Mouse (Mus musculus) neural tube, embryonic 15.5 days (tissue): ENCODE data around the gene Mapk8. TPM values are rescaled to one million over a fixed set of nuclear protein-coding genes. Genes with fewer than 3 reads are reported as not detected.

Experiments
- ATAC-seq: fragments of 200-750 bp; cut with Nextera tagmentation; 2 replicates; pipeline ENCODE4 v1.8.0; 2017; ENCODE audit warnings: mild to moderate bottlenecking, moderate TSS enrichment, moderate library complexity; ENCODE audit not compliant: low FRiP score
- H3K27ac ChIP-seq: fragments of 300-500 bp; sonication (generic); replicated peaks from 2 replicates; pipeline ENCODE4 v1.5.1; 2015; ENCODE audit warnings: mild to moderate bottlenecking, inconsistent platforms
- H3K27me3 ChIP-seq: fragments of 300-500 bp; sonication (generic); replicated peaks from 2 replicates; pipeline ENCODE4 v1.6.1; 2015; ENCODE audit warnings: inconsistent platforms
- H3K36me3 ChIP-seq: fragments of 300-500 bp; sonication (generic); 2 replicates; pipeline ENCODE4 v1.6.1; 2015; ENCODE audit warnings: inconsistent platforms
- H3K4me1 ChIP-seq: fragments of 300-500 bp; sonication (generic); 2 replicates; pipeline ENCODE4 v1.6.1; 2015; ENCODE audit warnings: inconsistent platforms
- H3K4me2 ChIP-seq: fragments of 300-500 bp; sonication (generic); 2 replicates; pipeline ENCODE4 v1.6.1; 2015; ENCODE audit warnings: inconsistent platforms, mild to moderate bottlenecking, moderate library complexity
- H3K4me3 ChIP-seq: fragments of 300-500 bp; sonication (generic); replicated peaks from 2 replicates; pipeline ENCODE4 v1.5.1; 2015; ENCODE audit warnings: mild to moderate bottlenecking, inconsistent platforms
- H3K9ac ChIP-seq: fragments of 300-500 bp; sonication (generic); replicated peaks from 2 replicates; pipeline ENCODE4 v1.6.1; 2015; ENCODE audit warnings: mild to moderate bottlenecking, inconsistent platforms
- H3K9me3 ChIP-seq: fragments of 300-500 bp; sonication (generic); replicated peaks from 2 replicates; pipeline ENCODE4 v1.6.1; 2016; ENCODE audit warnings: inconsistent platforms
- WGBS: fragments of 180-500 bp; shearing (Covaris S2); methylation state at CpG from one replicate; pipeline ENCODE4 v1.1.7; 2015; ENCODE audit warnings: mixed read lengths; 5-methylcytosine and 5-hydroxymethylcytosine counted together
- polyA plus RNA-seq: library from polyadenylated mRNA; unstranded; fragments of >200 nt; fragmentation: Nextera tagmentation; extraction: Ambion mirVana; gene quantifications from 2 replicates; pipeline ENCODE4 v1.2.1, GENCODE M21; 2015

Gene Mapk8
- polyA plus RNA-seq, 1 experiment from 2014 or later: 32.8 TPM

DNA sequence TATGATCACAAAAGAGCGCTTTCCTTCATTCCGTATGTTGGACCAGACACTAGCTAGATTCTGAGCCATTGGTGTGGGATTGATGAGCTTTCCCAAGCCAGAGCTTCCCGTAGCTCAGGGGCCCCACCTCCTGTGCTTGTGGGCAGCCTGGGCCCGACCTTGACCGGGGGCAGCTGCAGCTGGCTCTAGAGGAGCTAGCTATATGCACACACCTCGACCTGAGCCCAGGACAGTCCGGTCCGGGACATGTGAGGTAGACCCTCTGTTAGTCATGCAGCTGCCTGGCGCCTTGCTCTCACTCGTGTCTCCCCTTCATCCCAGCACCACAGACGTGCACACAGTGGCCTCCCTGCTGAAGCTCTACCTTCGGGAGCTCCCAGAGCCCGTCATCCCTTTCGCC, 84.8 kb downstream of the Mapk8 start:
- no peak overlapping the region for H3K27ac ChIP-seq
- no peak overlapping the region for H3K9ac ChIP-seq
- H3K36me3 ChIP-seq: no peaks in the 10 kb centered on the region
- 77% methylated on average over 14 of the region's 14 CpGs for WGBS
- ATAC-seq: no peak
- H3K9me3 ChIP-seq: no peaks in the 10 kb centered on the region
- H3K4me1 ChIP-seq: peaks cover 18% of the 10 kb centered on the region
- H3K4me3 ChIP-seq: no peak overlapping the region
- H3K27me3 ChIP-seq: no peaks in the 10 kb centered on the region
- no peak overlapping the region for H3K4me2 ChIP-seq

DNA sequence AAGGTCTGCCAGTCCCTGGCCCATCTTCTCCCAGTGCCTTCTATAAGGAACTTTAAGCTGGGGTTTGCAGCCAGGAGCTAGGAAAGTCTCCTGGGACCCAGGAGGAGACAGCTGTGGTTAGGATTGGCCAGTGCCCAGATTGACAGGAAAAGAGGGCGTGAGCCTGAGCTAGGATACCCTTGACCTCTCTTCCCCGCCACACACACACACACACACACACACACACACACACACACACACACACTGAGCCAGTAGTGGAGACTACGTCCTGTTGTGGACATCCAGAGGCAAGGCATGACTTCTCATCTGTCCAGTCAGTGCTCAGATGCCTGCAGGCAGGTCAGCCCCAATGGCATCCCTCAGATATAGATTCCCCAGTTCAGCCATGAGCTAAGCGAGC, 85.4 kb downstream of the Mapk8 start:
- H3K27me3 ChIP-seq: no peaks in the 10 kb centered on the region
- no peaks in the 10 kb centered on the region for H3K9me3 ChIP-seq
- H3K4me2 ChIP-seq: no peak overlapping the region
- no peak overlapping the region for H3K4me3 ChIP-seq
- H3K27ac ChIP-seq: no peak overlapping the region
- H3K36me3 ChIP-seq: no peaks in the 10 kb centered on the region
- peaks cover 12% of the 10 kb centered on the region; the same call in 1 of the 2 replicates for H3K4me1 ChIP-seq
- WGBS: 79% methylated on average over 3 of the region's 4 CpGs
- no peak for ATAC-seq
- no peak overlapping the region for H3K9ac ChIP-seq

DNA sequence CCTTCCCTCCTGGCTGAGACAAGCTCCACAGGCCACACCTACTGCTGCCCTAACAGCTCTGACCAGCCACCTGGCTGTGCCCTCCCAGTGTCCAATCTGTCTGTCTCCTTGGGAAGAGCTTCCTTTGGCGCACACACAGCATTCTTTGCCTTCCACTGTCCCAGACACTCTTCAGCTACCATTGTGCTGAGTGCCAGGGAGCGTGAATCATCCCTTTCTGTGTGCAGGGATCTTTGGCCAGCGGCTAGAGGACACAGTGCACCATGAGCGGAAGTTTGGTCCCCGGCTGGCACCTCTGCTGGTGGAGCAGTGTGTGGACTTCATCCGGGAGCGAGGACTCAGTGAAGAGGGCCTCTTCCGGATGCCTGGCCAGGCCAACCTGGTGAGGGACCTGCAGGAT, 88.1 kb downstream of the Mapk8 start:
- Histone ChIP-seq H3K27me3 (no peaks in the 10 kb centered on the region), H3K4me1 (peaks cover 12% of the 10 kb centered on the region; the same call in 1 of the 2 replicates), H3K36me3 (no peaks in the 10 kb centered on the region), H3K9ac (no peak overlapping the region), H3K9me3 (no peaks in the 10 kb centered on the region), H3K4me3 (no peak overlapping the region), H3K4me2 (no peak overlapping the region), H3K27ac (no peak overlapping the region)
- WGBS: 87% methylated on average over 8 of the region's 8 CpGs
- no peak for ATAC-seq

DNA sequence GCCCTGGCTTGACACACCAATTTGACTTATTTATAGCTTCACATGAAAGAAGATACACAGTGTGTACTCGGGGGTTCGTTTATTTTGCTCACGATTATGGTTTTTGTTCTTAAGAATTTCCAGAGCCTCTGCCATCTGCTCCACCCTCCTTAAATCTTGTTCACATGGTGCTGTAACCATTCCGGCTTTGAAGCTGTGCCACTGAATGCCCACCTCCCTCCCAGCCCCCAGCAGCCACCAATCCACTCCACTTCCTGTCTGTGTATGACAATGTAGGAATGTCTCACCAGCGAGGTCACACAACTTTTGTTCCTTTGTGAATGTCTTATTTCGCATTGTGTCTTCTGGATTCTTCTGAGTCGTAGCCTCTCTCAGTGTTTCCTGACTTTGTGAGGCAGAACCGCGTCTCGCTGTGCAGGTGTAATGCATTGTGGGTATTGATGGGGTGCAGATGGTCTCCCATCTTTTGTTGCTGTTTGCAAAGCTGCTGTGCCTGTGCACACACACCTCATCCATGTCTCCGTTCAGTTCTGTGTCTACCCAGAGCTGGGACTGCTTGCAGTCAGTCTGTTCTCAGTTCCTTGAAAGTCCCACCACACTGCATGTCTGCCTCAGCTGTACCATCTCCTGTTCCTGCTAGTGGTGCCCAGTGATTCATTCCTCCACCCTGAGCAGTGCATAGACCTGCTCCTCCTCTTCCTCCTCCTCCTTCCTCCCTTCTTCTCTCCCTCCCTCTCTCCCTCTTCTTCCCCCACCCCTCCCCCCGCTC, 89.2 kb downstream of the Mapk8 start:
- Histone ChIP-seq H3K36me3 (no peaks in the 10 kb centered on the region), H3K27me3 (peaks cover 5% of the 10 kb centered on the region), H3K4me3 (no peak overlapping the region), H3K4me1 (peaks cover 12% of the 10 kb centered on the region; the same call in 1 of the 2 replicates), H3K27ac (no peak overlapping the region), H3K4me2 (no peak overlapping the region), H3K9me3 (no peaks in the 10 kb centered on the region), H3K9ac (no peak overlapping the region)
- WGBS: 58% methylated on average over 12 of the region's 12 CpGs
- ATAC-seq: no peak

DNA sequence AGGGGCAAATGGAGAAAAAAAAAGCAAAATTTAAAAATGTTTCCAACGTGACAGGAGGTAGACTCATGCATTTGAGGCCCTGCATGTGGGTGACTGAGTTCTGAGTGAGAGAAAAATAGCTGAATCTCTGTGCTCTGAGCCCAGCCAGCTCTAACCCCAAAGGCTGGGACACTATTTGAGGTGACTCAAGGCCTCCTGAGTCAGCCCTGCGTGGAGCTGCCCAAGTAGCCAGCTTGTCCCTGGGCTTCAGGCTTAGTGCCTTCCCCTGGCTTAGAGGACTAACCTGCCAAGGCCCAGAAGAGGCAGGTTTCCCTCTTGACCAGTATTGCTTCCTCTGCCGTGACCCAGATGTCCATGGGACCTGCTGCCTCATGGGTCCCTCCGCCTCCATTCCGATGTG, 91.7 kb downstream of the Mapk8 start:
- Histone ChIP-seq H3K4me1 (peaks cover 14% of the 10 kb centered on the region), H3K4me3 (no peak overlapping the region), H3K36me3 (no peaks in the 10 kb centered on the region), H3K4me2 (no peak overlapping the region), H3K9ac (no peak overlapping the region), H3K27me3 (peaks cover 30% of the 10 kb centered on the region), H3K9me3 (no peaks in the 10 kb centered on the region), H3K27ac (no peak overlapping the region)
- 91% methylated on average over 5 of the region's 5 CpGs for WGBS
- ATAC-seq: no peak

- Histone ChIP-seq H3K9me3 (no peaks in the 10 kb centered on the region), H3K4me2 (no peak overlapping the region), H3K36me3 (no peaks in the 10 kb centered on the region), H3K4me3 (no peak overlapping the region), H3K27me3 (peaks cover 47% of the 10 kb centered on the region), H3K9ac (no peak overlapping the region), H3K27ac (no peak overlapping the region), H3K4me1 (peaks cover 13% of the 10 kb centered on the region)
- ATAC-seq: no peak
- WGBS: 87% methylated on average over 6 of the region's 6 CpGs
Measured at GRCm38 (mm10) chr14:33352890-33353289, 94.1 kb downstream of the Mapk8 start.

GRCm38 (mm10) chr14:33351984-33352722, 94.8 kb downstream of the Mapk8 start:
- Histone ChIP-seq H3K27ac (no peak overlapping the region), H3K4me1 (peaks cover 8% of the 10 kb centered on the region), H3K27me3 (peaks cover 50% of the 10 kb centered on the region), H3K36me3 (no peaks in the 10 kb centered on the region), H3K9me3 (no peaks in the 10 kb centered on the region), H3K9ac (no peak overlapping the region), H3K4me2 (no peak overlapping the region), H3K4me3 (no peak overlapping the region)
- ATAC-seq: no peak
- 69% methylated on average over 6 of the region's 6 CpGs for WGBS

DNA sequence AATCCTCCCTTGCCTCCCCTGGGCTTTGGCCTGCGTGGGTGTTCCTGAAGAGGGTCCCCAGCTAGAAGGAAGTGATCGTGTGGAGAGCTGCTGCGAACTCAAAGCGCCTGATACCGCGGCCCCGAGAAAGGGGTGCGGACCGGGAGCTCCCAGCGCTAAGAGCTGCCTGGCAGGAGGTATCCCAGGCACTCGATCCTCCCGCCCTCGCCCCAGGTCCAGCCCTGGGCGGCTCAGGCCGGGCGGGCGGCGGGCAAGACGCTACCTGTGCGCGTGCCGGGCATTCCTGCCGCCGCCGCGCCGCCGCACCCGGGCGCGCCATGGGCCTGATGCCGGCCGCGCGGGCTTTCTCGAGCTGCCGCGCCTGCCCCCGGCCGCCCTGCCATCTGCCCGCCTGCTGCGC, 95.9 kb downstream of the Mapk8 start:
- no peaks in the 10 kb centered on the region for H3K9me3 ChIP-seq
- H3K27me3 ChIP-seq: peaks cover 51% of the 10 kb centered on the region
- H3K4me2 ChIP-seq: peak overlapping the region; percentile 74
- ATAC-seq: peak; percentile 59; the same call in 1 of the 2 replicates
- no peak overlapping the region for H3K27ac ChIP-seq
- H3K9ac ChIP-seq: peak overlapping the region; percentile 59
- H3K36me3 ChIP-seq: no peaks in the 10 kb centered on the region
- H3K4me1 ChIP-seq: peaks cover 8% of the 10 kb centered on the region
- under 1% methylated on average over 25 of the region's 42 CpGs for WGBS
- peak overlapping the region; percentile 49 for H3K4me3 ChIP-seq

DNA sequence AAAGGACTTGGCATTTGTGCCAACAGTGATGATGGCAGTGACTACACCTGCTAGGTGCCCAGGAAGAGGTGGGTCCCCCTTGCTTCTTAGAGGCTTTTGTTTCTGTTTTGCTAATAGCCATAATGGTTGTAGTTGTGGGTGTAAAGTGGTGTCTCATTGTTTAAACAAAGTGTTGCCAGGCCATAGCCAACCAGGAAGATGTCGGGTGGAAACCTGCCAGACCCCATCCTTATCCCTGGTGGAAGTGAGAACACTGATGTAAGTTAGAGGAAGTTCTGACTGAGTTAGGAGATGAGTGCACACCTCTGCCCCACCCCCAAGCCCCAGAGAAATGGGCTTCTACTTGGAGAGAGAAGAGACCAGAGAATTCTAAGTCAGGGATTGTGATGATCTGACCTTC, 98.8 kb downstream of the Mapk8 start:
- H3K9me3 ChIP-seq: no peaks in the 10 kb centered on the region
- no peak overlapping the region for H3K4me2 ChIP-seq
- H3K4me3 ChIP-seq: no peak overlapping the region
- H3K4me1 ChIP-seq: peaks cover 8% of the 10 kb centered on the region
- H3K27me3 ChIP-seq: peaks cover 49% of the 10 kb centered on the region
- H3K36me3 ChIP-seq: no peaks in the 10 kb centered on the region
- WGBS: 76% methylated on average over 1 of the region's 1 CpGs
- no peak overlapping the region for H3K27ac ChIP-seq
- no peak overlapping the region for H3K9ac ChIP-seq
- ATAC-seq: no peak

- Histone ChIP-seq H3K27me3 (peaks cover 45% of the 10 kb centered on the region), H3K36me3 (no peaks in the 10 kb centered on the region), H3K9ac (no peak overlapping the region), H3K4me3 (no peak overlapping the region), H3K27ac (no peak overlapping the region), H3K9me3 (no peaks in the 10 kb centered on the region), H3K4me2 (no peak overlapping the region), H3K4me1 (peaks cover 8% of the 10 kb centered on the region)
- 60% methylated on average over 4 of the region's 4 CpGs for WGBS
- ATAC-seq: no peak
Measured at GRCm38 (mm10) chr14:33347738-33348137, 99.2 kb downstream of the Mapk8 start.

GRCm38 (mm10) chr14:33346546-33346945, 100.4 kb downstream of the Mapk8 start:
- WGBS: 70% methylated on average over 6 of the region's 6 CpGs
- H3K4me1 ChIP-seq: peaks cover 8% of the 10 kb centered on the region
- H3K4me3 ChIP-seq: no peak overlapping the region

DNA sequence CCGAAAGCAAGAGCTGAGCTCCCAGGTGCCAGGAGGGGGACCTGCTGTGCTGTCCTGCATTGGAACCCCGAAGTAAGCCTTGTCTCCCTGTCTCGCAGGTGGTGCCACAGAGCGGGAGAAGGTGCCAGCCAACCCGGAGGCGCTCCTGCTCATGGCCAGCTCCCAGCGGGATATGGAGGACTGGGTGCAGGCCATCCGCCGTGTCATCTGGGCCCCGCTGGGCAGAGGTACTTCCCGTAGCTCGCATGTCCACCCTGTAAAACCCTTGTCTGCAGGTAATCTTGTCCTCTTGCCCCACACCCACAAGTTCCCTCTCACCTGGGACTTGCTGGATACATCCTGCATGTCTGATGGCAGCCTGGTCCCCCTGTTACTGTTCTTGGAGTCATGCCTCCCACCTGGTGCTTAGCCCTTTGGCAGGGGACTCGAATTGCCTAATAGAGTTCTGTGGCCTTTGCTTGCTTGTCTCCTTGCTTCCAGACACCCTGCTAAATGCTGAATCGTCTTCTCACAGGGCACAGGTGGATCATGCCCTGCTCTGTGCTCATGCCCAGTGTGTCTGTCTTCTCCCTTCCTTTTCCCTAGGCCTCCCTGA, 103.7 kb downstream of the Mapk8 start:
- H3K9me3 ChIP-seq: no peaks in the 10 kb centered on the region
- 0 out of 2 replicates have a peak, but pooled peaks cover 3% of the 10 kb centered on the region for H3K27me3 ChIP-seq
- H3K9ac ChIP-seq: no peak overlapping the region
- no peak overlapping the region for H3K27ac ChIP-seq
- WGBS: 90% methylated on average over 14 of the region's 14 CpGs
- no peak overlapping the region for H3K4me2 ChIP-seq
- no peaks in the 10 kb centered on the region for H3K36me3 ChIP-seq
- H3K4me3 ChIP-seq: no peak overlapping the region
- H3K4me1 ChIP-seq: no peaks in the 10 kb centered on the region
- ATAC-seq: no peak

More at GRCm38 (mm10) chr14:33346546-33346945, 100.4 kb downstream of the Mapk8 start:
- Histone ChIP-seq H3K36me3 (no peaks in the 10 kb centered on the region), H3K4me2 (no peak overlapping the region), H3K9ac (no peak overlapping the region), H3K9me3 (no peaks in the 10 kb centered on the region), H3K27ac (no peak overlapping the region), H3K27me3 (peaks cover 33% of the 10 kb centered on the region)
- ATAC-seq: no peak
